8 mouse cellular contexts compared by ENCODE assay signal in the genomic region with DNA sequence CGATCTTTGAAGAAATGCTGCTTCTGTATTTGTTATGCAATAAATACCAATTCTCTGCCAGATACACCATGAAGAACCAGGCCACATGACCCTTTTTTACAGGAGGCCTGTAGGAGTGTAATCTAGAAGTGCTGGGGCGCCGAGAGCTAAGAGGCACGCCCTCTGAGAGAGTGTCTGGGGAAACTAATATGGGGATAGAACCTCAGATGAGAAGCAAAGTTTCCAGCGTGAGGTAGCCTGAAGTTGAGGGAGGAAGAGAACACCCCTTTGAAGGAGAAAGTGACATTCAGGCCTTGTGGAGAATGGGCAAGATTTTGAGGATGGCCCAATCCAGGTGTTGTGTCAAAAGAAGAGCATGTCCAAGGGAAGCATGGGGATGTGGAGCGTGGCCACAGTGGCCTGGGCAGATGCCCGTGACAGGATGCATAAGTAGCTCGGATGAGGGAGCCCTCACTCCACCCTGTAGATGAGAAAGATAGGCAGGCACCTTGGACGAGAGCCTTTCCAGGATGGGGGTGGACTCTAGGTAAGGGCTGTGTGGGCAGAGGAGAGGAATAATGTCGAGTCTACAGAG. TPM values are rescaled to one million over a fixed set of nuclear protein-coding genes. Genes with fewer than 3 reads are reported as not detected.
DNase-seq lines count a peak whose midpoint lies in the region; ATAC-seq and TF ChIP-seq lines count a peak whose summit lies in the region.

No protein-coding gene starts in this region.

- H3K4me3 ChIP-seq in liver, embryonic 11.5 days (ENCODE audit: low read depth, low read length), result peak overlapping the region; percentile 68
- H3K4me3 ChIP-seq in embryonic facial prominence, embryonic 12.5 days, result peak overlapping the region; percentile 71
- peak overlapping the region; percentile 76; the same call in 1 of the 2 replicates for H3K4me3 ChIP-seq in intestine, postnatal 0 days (ENCODE audit: low read depth, low read length)
- H3K4me3 ChIP-seq in neural tube, embryonic 13.5 days, result peak overlapping the region; percentile 75

- peaks cover 18% of the 10 kb centered on the region for H3K4me1 ChIP-seq in liver, embryonic 11.5 days (replicated peaks; ENCODE audit: control insufficient read depth, insufficient read depth, low read length)
- no peaks in the 10 kb centered on the region for H3K4me1 ChIP-seq in embryonic facial prominence, embryonic 12.5 days
- peaks cover 4% of the 10 kb centered on the region; the same call in 1 of the 2 replicates for H3K4me1 ChIP-seq in intestine, postnatal 0 days (replicated peaks; ENCODE audit: control insufficient read depth, insufficient read depth, low read length)
- H3K4me1 ChIP-seq in neural tube, embryonic 13.5 days (replicated peaks), result peaks cover 24% of the 10 kb centered on the region

- TF ChIP-seq CTCF in intestine, postnatal 0 days (IDR thresholded peaks at IDR 0.05; ENCODE audit: low read depth), result no peak

- WGBS in liver, embryonic 11.5 days, result 48% methylated on average over 10 of the region's 10 CpGs
- 54% methylated on average over 10 of the region's 10 CpGs for WGBS in embryonic facial prominence, embryonic 12.5 days
- WGBS in intestine, postnatal 0 days, result 45% methylated on average over 10 of the region's 10 CpGs
- WGBS in neural tube, embryonic 13.5 days, result 58% methylated on average over 10 of the region's 10 CpGs

- peak; percentile 27; the same call in 1 of the 2 replicates for ATAC-seq in liver, embryonic 11.5 days (replicated peaks; ENCODE audit: low FRiP score)
- ATAC-seq in embryonic facial prominence, embryonic 12.5 days (ENCODE audit: insufficient number of reproducible peaks, insufficient read depth, low FRiP score, low TSS enrichment), result 0 out of 2 replicates have a peak, but pooled peaks have one; percentile 17
- ATAC-seq in intestine, postnatal 0 days, result peak; percentile 12; the same call in 1 of the 2 replicates
- ATAC-seq in neural tube, embryonic 13.5 days (ENCODE audit: low read depth), result no peak

- H3K27ac ChIP-seq in liver, embryonic 11.5 days (ENCODE audit: low read depth, low read length), result no peak overlapping the region
- no peak overlapping the region for H3K27ac ChIP-seq in embryonic facial prominence, embryonic 12.5 days
- H3K27ac ChIP-seq in intestine, postnatal 0 days (ENCODE audit: low read depth, low read length), result no peak overlapping the region
- H3K27ac ChIP-seq in neural tube, embryonic 13.5 days (replicated peaks), result no peak overlapping the region

- peak overlapping the region; percentile 88 for H3K4me2 ChIP-seq in liver, embryonic 11.5 days
- H3K4me2 ChIP-seq in embryonic facial prominence, embryonic 12.5 days (replicated peaks), result peak overlapping the region; percentile 93
- peak overlapping the region; percentile 96 for H3K4me2 ChIP-seq in intestine, postnatal 0 days (replicated peaks; ENCODE audit: low read depth)
- H3K4me2 ChIP-seq in neural tube, embryonic 13.5 days, result peak overlapping the region; percentile 80

- no peak for DNase-seq in liver, embryonic 11.5 days (ENCODE audit: low spot score)
- DNase-seq in liver, result no peak
- DNase-seq in right cerebral cortex, postnatal 36 days (ENCODE audit: low spot score in 2 of 2), result no peak
- no peak for DNase-seq in MN1 (ENCODE audit: low spot score)
- DNase-seq in adrenal gland, postnatal 25 days, result no peak

- H3K27me3 ChIP-seq in liver, embryonic 11.5 days (replicated peaks; ENCODE audit: control insufficient read depth, insufficient read depth, low read length), result peaks cover 16% of the 10 kb centered on the region
- H3K27me3 ChIP-seq in embryonic facial prominence, embryonic 12.5 days, result peaks cover 22% of the 10 kb centered on the region
- no peaks in the 10 kb centered on the region for H3K27me3 ChIP-seq in intestine, postnatal 0 days (replicated peaks; ENCODE audit: control insufficient read depth, insufficient read depth, low read length)
- H3K27me3 ChIP-seq in neural tube, embryonic 13.5 days, result peaks cover 39% of the 10 kb centered on the region

- H3K36me3 ChIP-seq in liver, embryonic 11.5 days (ENCODE audit: control insufficient read depth, insufficient read depth, low read length), result no peaks in the 10 kb centered on the region
- H3K36me3 ChIP-seq in embryonic facial prominence, embryonic 12.5 days, result no peaks in the 10 kb centered on the region
- H3K36me3 ChIP-seq in intestine, postnatal 0 days (ENCODE audit: control insufficient read depth, insufficient read depth), result no peaks in the 10 kb centered on the region
- H3K36me3 ChIP-seq in neural tube, embryonic 13.5 days, result no peaks in the 10 kb centered on the region

- H3K9ac ChIP-seq in liver, embryonic 11.5 days (ENCODE audit: low read depth, low read length), result no peak overlapping the region
- no peak overlapping the region for H3K9ac ChIP-seq in embryonic facial prominence, embryonic 12.5 days
- no peak overlapping the region for H3K9ac ChIP-seq in intestine, postnatal 0 days (ENCODE audit: low read depth, low read length)
- no peak overlapping the region for H3K9ac ChIP-seq in neural tube, embryonic 13.5 days

- H3K9me3 ChIP-seq in liver, embryonic 11.5 days (ENCODE audit: control insufficient read depth, low read length), result no peaks in the 10 kb centered on the region
- no peaks in the 10 kb centered on the region for H3K9me3 ChIP-seq in embryonic facial prominence, embryonic 12.5 days
- H3K9me3 ChIP-seq in intestine, postnatal 0 days (ENCODE audit: control insufficient read depth), result no peaks in the 10 kb centered on the region
- H3K9me3 ChIP-seq in neural tube, embryonic 13.5 days, result no peaks in the 10 kb centered on the region

RNA-seq across cellular contexts. Expression of a gene that starts 1.6 kb away (rescaled TPM):
- 0.26 and 0.43 TPM in 2 replicates for polyA plus RNA-seq in liver, embryonic 11.5 days (2014; fragmentation: Nextera tagmentation; extraction: Ambion mirVana)
- 4.3 and 4.9 TPM in 2 replicates for polyA plus RNA-seq in embryonic facial prominence, embryonic 12.5 days (2016; fragmentation: Nextera tagmentation; extraction: Ambion mirVana)
- polyA plus RNA-seq in intestine, postnatal 0 days (2015; fragmentation: Nextera tagmentation; extraction: Ambion mirVana), result 7.2 and 7.8 TPM in 2 replicates
- 3.9 and 4.7 TPM in 2 replicates for polyA plus RNA-seq in neural tube, embryonic 13.5 days (2015; fragmentation: Nextera tagmentation; extraction: Ambion mirVana)
- total RNA-seq in adrenal gland, postnatal 25 days (2021), result 1.9 and 3.7 TPM in 2 replicates

RNA-seq across cellular contexts. Expression of a gene that starts 45.3 kb away (rescaled TPM):
- 80.6 and 92.7 TPM in 2 replicates for polyA plus RNA-seq in liver, embryonic 11.5 days (2014; fragmentation: Nextera tagmentation; extraction: Ambion mirVana)
- polyA plus RNA-seq in embryonic facial prominence, embryonic 12.5 days (2016; fragmentation: Nextera tagmentation; extraction: Ambion mirVana), result 95.3 TPM in 2 replicates
- 53.2 and 56.6 TPM in 2 replicates for polyA plus RNA-seq in intestine, postnatal 0 days (2015; fragmentation: Nextera tagmentation; extraction: Ambion mirVana)
- polyA plus RNA-seq in neural tube, embryonic 13.5 days (2015; fragmentation: Nextera tagmentation; extraction: Ambion mirVana), result 92.3 and 108 TPM in 2 replicates
- 26.8 and 28.6 TPM in 2 replicates for total RNA-seq in adrenal gland, postnatal 25 days (2021)
